Mouse (Mus musculus) neural tube, embryonic 14.5 days (tissue): Measurements from ENCODE around the gene Plbd1. TPM values are rescaled to one million over a fixed set of nuclear protein-coding genes. Genes with fewer than 3 reads are reported as not detected.

Experiments
- ATAC-seq: fragments of 200-750 bp; cut with Nextera tagmentation; 2 replicates; pipeline ENCODE4 v1.8.0; 2017; ENCODE audit warnings: low read depth, mild to moderate bottlenecking, moderate TSS enrichment, moderate library complexity
- H3K27ac ChIP-seq: fragments of 300-500 bp; sonication (generic); 2 replicates; pipeline ENCODE4 v1.5.1; 2014; ENCODE audit warnings: low read depth, mild to moderate bottlenecking, control low read depth, low read length, moderate library complexity, mixed read lengths
- H3K27me3 ChIP-seq: fragments of 300-500 bp; sonication (generic); 2 replicates; pipeline ENCODE4 v1.6.1; 2014; ENCODE audit warnings: low read length; ENCODE audit not compliant: control insufficient read depth, insufficient read depth
- H3K36me3 ChIP-seq: fragments of 300-500 bp; sonication (generic); 2 replicates; pipeline ENCODE4 v1.6.1; 2014; ENCODE audit warnings: low read length, mixed read lengths; ENCODE audit not compliant: control insufficient read depth, insufficient read depth
- H3K4me1 ChIP-seq: fragments of 300-500 bp; sonication (generic); 2 replicates; pipeline ENCODE4 v1.6.1; 2014; ENCODE audit warnings: low read length; ENCODE audit not compliant: control insufficient read depth, insufficient read depth
- H3K4me2 ChIP-seq: fragments of 300-500 bp; sonication (generic); 2 replicates; pipeline ENCODE4 v1.6.1; 2014; ENCODE audit warnings: mild to moderate bottlenecking, low read depth, low read length, control low read depth
- H3K4me3 ChIP-seq: fragments of 300-500 bp; sonication (generic); 2 replicates; pipeline ENCODE4 v1.5.1; 2014; ENCODE audit warnings: low read depth, low read length, control low read depth, mixed read lengths
- H3K9ac ChIP-seq: fragments of 300-500 bp; sonication (generic); replicated peaks from 2 replicates; pipeline ENCODE4 v1.6.1; 2014; ENCODE audit warnings: low read depth, mild to moderate bottlenecking, control low read depth, low read length, mixed read lengths
- H3K9me3 ChIP-seq: fragments of 300-500 bp; sonication (generic); 2 replicates; pipeline ENCODE4 v1.6.1; 2016; ENCODE audit warnings: low read length; ENCODE audit not compliant: control insufficient read depth
- WGBS: fragments of 180-500 bp; shearing (Covaris S2); extraction: QIAGEN DNeasy Blood & Tissue Kit; methylation state at CpG from one replicate; pipeline ENCODE4 v1.1.7; 2014; 5-methylcytosine and 5-hydroxymethylcytosine counted together
- polyA plus RNA-seq: library from polyadenylated mRNA; unstranded; fragments of >200 nt; fragmentation: Nextera tagmentation; extraction: Ambion mirVana; gene quantifications from 2 replicates; pipeline ENCODE4 v1.2.1, GENCODE M21; 2014

Gene Plbd1
- polyA plus RNA-seq, 1 experiment from 2014 or later = 0.52 TPM

- Histone ChIP-seq H3K27ac (no peak overlapping the region), H3K4me2 (no peak overlapping the region), H3K4me3 (no peak overlapping the region), H3K4me1 (peaks cover 6% of the 10 kb centered on the region; the same call in 1 of the 2 replicates), H3K27me3 (no peaks in the 10 kb centered on the region), H3K36me3 (no peaks in the 10 kb centered on the region), H3K9me3 (no peaks in the 10 kb centered on the region), H3K9ac (no peak overlapping the region)
- no peak for ATAC-seq
- WGBS = 96% methylated on average over 2 of the region's 2 CpGs
These were observed 17.6 kb downstream of the Plbd1 start for GRCm38 (mm10) chr6:136644171-136644570.

- Histone ChIP-seq H3K4me3 (no peak overlapping the region), H3K36me3 (no peaks in the 10 kb centered on the region), H3K4me1 (no peaks in the 10 kb centered on the region), H3K4me2 (no peak overlapping the region), H3K27ac (no peak overlapping the region), H3K27me3 (no peaks in the 10 kb centered on the region), H3K9me3 (no peaks in the 10 kb centered on the region; the same call in 1 of the 2 replicates), H3K9ac (no peak overlapping the region)
- 71% methylated on average over 3 of the region's 3 CpGs for WGBS
- no peak for ATAC-seq
These were observed 26.7 kb downstream of the Plbd1 start for GRCm38 (mm10) chr6:136634982-136635381.

- Histone ChIP-seq H3K27me3 (no peaks in the 10 kb centered on the region), H3K36me3 (no peaks in the 10 kb centered on the region), H3K27ac (no peak overlapping the region), H3K9me3 (no peaks in the 10 kb centered on the region; the same call in 1 of the 2 replicates), H3K4me1 (no peaks in the 10 kb centered on the region), H3K4me2 (no peak overlapping the region), H3K9ac (no peak overlapping the region), H3K4me3 (no peak overlapping the region)
- 86% methylated on average over 6 of the region's 6 CpGs for WGBS
- no peak for ATAC-seq
These were observed 28.0 kb downstream of the Plbd1 start for GRCm38 (mm10) chr6:136633719-136634118.

GRCm38 (mm10) chr6:136633154-136633553 lies 28.6 kb downstream of the Plbd1 start:
- H3K4me1 ChIP-seq = no peaks in the 10 kb centered on the region
- H3K36me3 ChIP-seq = no peaks in the 10 kb centered on the region
- H3K9me3 ChIP-seq = no peaks in the 10 kb centered on the region; the same call in 1 of the 2 replicates
- no peaks in the 10 kb centered on the region for H3K27me3 ChIP-seq
- ATAC-seq = no peak
- H3K9ac ChIP-seq = no peak overlapping the region
- no peak overlapping the region for H3K27ac ChIP-seq
- H3K4me3 ChIP-seq = no peak overlapping the region
- no peak overlapping the region for H3K4me2 ChIP-seq
- WGBS = 93% methylated on average over 3 of the region's 3 CpGs

GRCm38 (mm10) chr6:136631945-136632534 lies 29.7 kb downstream of the Plbd1 start:
- Histone ChIP-seq H3K4me3 (no peak overlapping the region), H3K4me2 (no peak overlapping the region), H3K27me3 (no peaks in the 10 kb centered on the region), H3K27ac (no peak overlapping the region), H3K9me3 (no peaks in the 10 kb centered on the region; the same call in 1 of the 2 replicates), H3K9ac (no peak overlapping the region), H3K36me3 (no peaks in the 10 kb centered on the region), H3K4me1 (no peaks in the 10 kb centered on the region)
- no peak for ATAC-seq
- WGBS = 86% methylated on average over 13 of the region's 13 CpGs

GRCm38 (mm10) chr6:136631519-136631918 lies 30.2 kb downstream of the Plbd1 start:
- H3K27me3 ChIP-seq = no peaks in the 10 kb centered on the region
- no peak for ATAC-seq
- no peaks in the 10 kb centered on the region for H3K4me1 ChIP-seq
- H3K4me3 ChIP-seq = no peak overlapping the region
- H3K9ac ChIP-seq = no peak overlapping the region
- no peak overlapping the region for H3K4me2 ChIP-seq
- H3K27ac ChIP-seq = no peak overlapping the region
- WGBS = 87% methylated on average over 8 of the region's 8 CpGs
- H3K36me3 ChIP-seq = no peaks in the 10 kb centered on the region
- no peaks in the 10 kb centered on the region; the same call in 1 of the 2 replicates for H3K9me3 ChIP-seq

DNA sequence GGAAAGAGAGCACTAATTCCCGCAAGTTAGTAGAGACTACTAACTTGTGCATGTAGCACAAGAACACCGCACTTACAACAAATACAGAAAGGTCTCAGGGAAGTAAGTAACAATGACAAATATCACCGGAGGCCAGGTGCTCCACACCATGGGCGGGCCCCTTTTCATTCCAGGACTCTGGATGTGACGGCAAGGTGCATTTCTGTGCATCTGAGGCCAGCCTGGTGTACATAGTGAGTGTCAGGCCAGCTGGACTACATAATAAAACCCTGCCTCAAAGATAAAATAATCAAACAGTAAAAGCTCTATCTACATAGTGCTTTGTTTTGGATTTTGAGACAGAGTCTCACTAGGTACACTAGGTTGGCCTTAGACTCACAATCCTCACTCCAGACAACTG lies 32.1 kb downstream of the Plbd1 start:
- WGBS = 94% methylated on average over 5 of the region's 5 CpGs
- ATAC-seq = no peak

GRCm38 (mm10) chr6:136625421-136625820 lies 36.3 kb downstream of the Plbd1 start:
- 92% methylated on average over 12 of the region's 12 CpGs for WGBS
- no peak for ATAC-seq
- Histone ChIP-seq H3K27ac (no peak overlapping the region), H3K9ac (no peak overlapping the region), H3K4me2 (no peak overlapping the region), H3K27me3 (no peaks in the 10 kb centered on the region), H3K4me1 (no peaks in the 10 kb centered on the region), H3K9me3 (no peaks in the 10 kb centered on the region), H3K36me3 (no peaks in the 10 kb centered on the region), H3K4me3 (no peak overlapping the region)

More for the DNA sequence above, 32.1 kb downstream of the Plbd1 start:
- Histone ChIP-seq H3K27ac (no peak overlapping the region), H3K4me3 (no peak overlapping the region), H3K27me3 (no peaks in the 10 kb centered on the region), H3K36me3 (no peaks in the 10 kb centered on the region), H3K4me1 (no peaks in the 10 kb centered on the region), H3K9me3 (no peaks in the 10 kb centered on the region), H3K9ac (no peak overlapping the region), H3K4me2 (no peak overlapping the region)

DNA sequence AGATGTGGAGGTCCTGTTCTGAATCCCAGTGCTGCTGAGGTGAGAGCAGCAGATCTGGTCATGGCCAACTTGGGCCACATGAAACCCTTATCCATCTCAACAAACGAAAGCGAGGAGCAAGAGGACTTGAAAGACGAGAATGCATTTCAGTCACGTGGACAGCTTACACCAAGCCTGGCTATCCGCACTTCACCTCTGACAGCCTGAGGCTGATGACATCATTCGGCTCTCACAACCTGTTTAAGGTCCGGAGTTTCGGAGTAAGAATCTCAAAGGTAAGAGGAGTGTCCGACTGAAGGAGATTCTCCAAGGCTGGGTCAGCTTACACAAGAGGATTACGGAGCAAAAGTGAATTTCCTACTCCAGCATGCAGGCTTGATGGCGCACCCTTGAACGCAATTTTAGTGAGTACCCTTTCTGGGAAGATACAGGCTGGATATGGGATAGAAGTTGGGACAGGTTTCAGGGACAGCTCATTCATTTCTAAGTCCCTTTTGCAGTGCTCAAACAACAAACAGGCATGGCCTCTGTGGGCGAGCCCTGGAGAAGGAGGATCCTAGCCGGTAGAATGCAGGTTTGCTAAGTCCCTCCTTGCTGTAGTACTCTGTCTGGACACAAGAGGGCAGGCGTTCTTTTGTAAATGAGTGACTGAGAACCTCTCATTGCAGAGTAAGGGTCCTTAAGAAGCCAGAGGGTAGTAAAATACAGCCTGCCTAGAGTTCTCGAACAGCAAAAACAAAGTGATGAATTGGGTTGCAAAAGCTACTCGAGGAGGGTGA lies 41.2 kb downstream of the Plbd1 start:
- H3K27me3 ChIP-seq = no peaks in the 10 kb centered on the region
- ATAC-seq = peak; percentile 51; the same call in 1 of the 2 replicates
- H3K4me2 ChIP-seq = no peak overlapping the region
- H3K9ac ChIP-seq = no peak overlapping the region
- H3K27ac ChIP-seq = no peak overlapping the region
- no peaks in the 10 kb centered on the region for H3K9me3 ChIP-seq
- H3K4me3 ChIP-seq = no peak overlapping the region
- WGBS = 55% methylated on average over 17 of the region's 17 CpGs
- no peaks in the 10 kb centered on the region for H3K36me3 ChIP-seq
- H3K4me1 ChIP-seq = no peaks in the 10 kb centered on the region
